Mouse (Mus musculus) C2C12 (cell line): Measurements from ENCODE around the gene Ttll5.

Source experiments
- CEBPB ChIP-seq: IDR thresholded peaks from one replicate; pipeline ENCODE4 v1.6.1; 2011; ENCODE audit warnings: low read depth, mild to moderate bottlenecking, control low read depth, moderate library complexity
- CTCF ChIP-seq: IDR thresholded peaks from one replicate; pipeline ENCODE4 v1.5.1; 2011; ENCODE audit not compliant: control insufficient read depth, insufficient read depth, insufficient read length
- FOSL1 ChIP-seq: IDR thresholded peaks from one replicate; pipeline ENCODE4 v1.8.0; 2011; ENCODE audit warnings: mild to moderate bottlenecking, low read length; ENCODE audit not compliant: poor library complexity, insufficient read depth, severe bottlenecking
- MAX ChIP-seq: IDR thresholded peaks from one replicate; pipeline ENCODE4 v1.6.1; 2011; ENCODE audit warnings: mild to moderate bottlenecking, control low read depth
- MYOD1 ChIP-seq: IDR thresholded peaks from one replicate; pipeline ENCODE4 v1.6.1; 2011; ENCODE audit warnings: low read depth; ENCODE audit not compliant: control insufficient read depth, insufficient read length
- MYOG ChIP-seq: IDR thresholded peaks from one replicate; pipeline ENCODE4 v1.6.1; 2011; ENCODE audit not compliant: control insufficient read depth, insufficient read length; ENCODE audit errors: extremely low read depth
- USF1 ChIP-seq: IDR thresholded peaks from one replicate; pipeline ENCODE4 v1.6.1; 2011; ENCODE audit warnings: low read depth, mild to moderate bottlenecking, control low read depth, moderate library complexity

- TF ChIP-seq CTCF (no peak), USF1 (no peak), CEBPB (no peak), FOSL1 (no peak), MYOG (no peak), MYOD1 (no peak), MAX (no peak)
Observed at GRCm38 (mm10) chr12:85830691-85831090, 6.2 kb downstream of the Ttll5 start.
